Comparison of ENCODE assay signal across 15 mouse cellular contexts in genomic region chr3:153276830-153277388, GRCm38 (mm10).
DNase-seq lines count a peak whose midpoint lies in the region; ATAC-seq lines count a peak whose summit lies in the region.
"Had no signal": no experiment of that assay in that cellular context is flagged by ENCODE, and none has a peak within 500 bp of the region (broad histone marks: within the 10 kb centered on the region; RNA-seq: fewer than 3 reads in every experiment).

No protein-coding gene starts in this region.

- no peak overlapping the region for H3K4me3 ChIP-seq in embryonic facial prominence, embryonic 15.5 days (replicated peaks)
- no peak overlapping the region for H3K4me3 ChIP-seq in hindbrain, embryonic 14.5 days (replicated peaks; ENCODE audit: low read length)
- H3K4me3 ChIP-seq in midbrain, embryonic 16.5 days (ENCODE audit: low read depth, low read length), result no peak overlapping the region
- H3K4me3 ChIP-seq: heart, embryonic 15.5 days; intestine, embryonic 15.5 days; limb, embryonic 15.5 days had no signal

- WGBS in embryonic facial prominence, embryonic 15.5 days, result 17% methylated on average over 16 of the region's 16 CpGs
- 29% methylated on average over 16 of the region's 16 CpGs for whole genome bisulfite sequencing in hindbrain, embryonic 14.5 days
- 12% methylated on average over 16 of the region's 16 CpGs for WGBS in midbrain, embryonic 16.5 days

- H3K9ac ChIP-seq in embryonic facial prominence, embryonic 15.5 days, result no peak overlapping the region
- peak overlapping the region; percentile 40 for H3K9ac ChIP-seq in hindbrain, embryonic 14.5 days
- H3K9ac ChIP-seq in midbrain, embryonic 16.5 days (ENCODE audit: low read depth, low read length), result no peak overlapping the region
- H3K9ac ChIP-seq: heart, embryonic 15.5 days; intestine, embryonic 15.5 days; limb, embryonic 15.5 days had no signal

- peak; percentile 4 for DNase-seq in kidney, adult 9 months
- DNase-seq in kidney, postnatal 10 days, result no peak
- DNase-seq in hindbrain, embryonic 14.5 days (ENCODE audit: low spot score), result no peak
- no peak for DNase-seq in urinary bladder, postnatal 14 days (ENCODE audit: low spot score)
- DNase-seq in lung, postnatal 14 days, result no peak
- DNase-seq in adrenal gland, adult 18-20 months (ENCODE audit: low spot score in 2 of 2), result no peak
- DNase-seq: cerebellum, adult 11 months; gastrocnemius, postnatal 14 days; lung, postnatal 4 days had no signal

- ATAC-seq in embryonic facial prominence, embryonic 15.5 days (ENCODE audit: insufficient number of reproducible peaks, low FRiP score, low TSS enrichment, low read depth), result no peak
- peak; percentile 75 for ATAC-seq in hindbrain, embryonic 14.5 days (ENCODE audit: low FRiP score)
- ATAC-seq in midbrain, embryonic 16.5 days, result peak; percentile 81
- ATAC-seq: intestine, embryonic 15.5 days had no signal

- H3K36me3 ChIP-seq in embryonic facial prominence, embryonic 15.5 days, result no peaks in the 10 kb centered on the region
- H3K36me3 ChIP-seq in hindbrain, embryonic 14.5 days (replicated peaks; ENCODE audit: control insufficient read depth, insufficient read depth), result no peaks in the 10 kb centered on the region
- no peaks in the 10 kb centered on the region for H3K36me3 ChIP-seq in midbrain, embryonic 16.5 days (ENCODE audit: control insufficient read depth, insufficient read depth, low read length)
- H3K36me3 ChIP-seq: heart, embryonic 15.5 days; intestine, embryonic 15.5 days; limb, embryonic 15.5 days had no signal

- H3K4me2 ChIP-seq in embryonic facial prominence, embryonic 15.5 days (replicated peaks), result peak overlapping the region; percentile 27; the same call in 1 of the 2 replicates
- H3K4me2 ChIP-seq in hindbrain, embryonic 14.5 days (replicated peaks), result peak overlapping the region; percentile 42
- H3K4me2 ChIP-seq in midbrain, embryonic 16.5 days (ENCODE audit: low read length), result peak overlapping the region; percentile 32
- H3K4me2 ChIP-seq: heart, embryonic 15.5 days; intestine, embryonic 15.5 days; limb, embryonic 15.5 days had no signal

- H3K27ac ChIP-seq in embryonic facial prominence, embryonic 15.5 days (replicated peaks), result no peak overlapping the region
- peak overlapping the region; percentile 82 for H3K27ac ChIP-seq in hindbrain, embryonic 14.5 days
- H3K27ac ChIP-seq in midbrain, embryonic 16.5 days (ENCODE audit: low read length), result peak overlapping the region; percentile 64
- H3K27ac ChIP-seq: heart, embryonic 15.5 days; intestine, embryonic 15.5 days; limb, embryonic 15.5 days; stomach, postnatal 0 days had no signal

- H3K9me3 ChIP-seq in embryonic facial prominence, embryonic 15.5 days (replicated peaks), result no peaks in the 10 kb centered on the region; the same call in 1 of the 2 replicates
- H3K9me3 ChIP-seq in hindbrain, embryonic 14.5 days (ENCODE audit: control insufficient read depth, low read length), result peaks cover 14% of the 10 kb centered on the region
- 0 out of 2 replicates have a peak, but pooled peaks cover 6% of the 10 kb centered on the region for H3K9me3 ChIP-seq in midbrain, embryonic 16.5 days (replicated peaks; ENCODE audit: control insufficient read depth, low read length, poor library complexity, severe bottlenecking)
- H3K9me3 ChIP-seq: intestine, embryonic 15.5 days; limb, embryonic 15.5 days had no signal

- H3K27me3 ChIP-seq in embryonic facial prominence, embryonic 15.5 days, result no peaks in the 10 kb centered on the region
- no peaks in the 10 kb centered on the region for H3K27me3 ChIP-seq in hindbrain, embryonic 14.5 days (ENCODE audit: control insufficient read depth, insufficient read depth, low read length)
- H3K27me3 ChIP-seq in midbrain, embryonic 16.5 days (ENCODE audit: control insufficient read depth, insufficient read depth, low read depth, low read length), result no peaks in the 10 kb centered on the region
- H3K27me3 ChIP-seq: heart, embryonic 15.5 days; intestine, embryonic 15.5 days; limb, embryonic 15.5 days had no signal

- H3K4me1 ChIP-seq in embryonic facial prominence, embryonic 15.5 days, result peaks cover 24% of the 10 kb centered on the region
- peaks cover 30% of the 10 kb centered on the region for H3K4me1 ChIP-seq in hindbrain, embryonic 14.5 days (replicated peaks; ENCODE audit: control insufficient read depth, insufficient read depth, low read length)
- peaks cover 23% of the 10 kb centered on the region for H3K4me1 ChIP-seq in midbrain, embryonic 16.5 days (ENCODE audit: control insufficient read depth, insufficient read depth, low read length)
- H3K4me1 ChIP-seq: intestine, embryonic 15.5 days had no signal
